Mouse (Mus musculus): Measurements from ENCODE around the gene Pimreg. TPM values are rescaled to one million over a fixed set of nuclear protein-coding genes. Genes with fewer than 3 reads are reported as not detected.

The Pimreg gene
- polyA plus RNA-seq, 1 experiment from 2014 or later = 80.9 TPM

- Histone ChIP-seq H3K9ac (replicated peaks) (no peak overlapping the region), H3K27me3 (no peaks in the 10 kb centered on the region), H3K4me1 (peaks cover 58% of the 10 kb centered on the region), H3K27ac (replicated peaks) (no peak overlapping the region), H3K4me3 (no peak overlapping the region), H3K4me2 (replicated peaks) (no peak overlapping the region), H3K36me3 (no peaks in the 10 kb centered on the region), H3K9me3 (no peaks in the 10 kb centered on the region)
- no peak for ATAC-seq (replicated peaks)
- WGBS = 16% methylated on average over 4 of the region's 4 CpGs
These were observed 27.2 kb upstream of the Pimreg start for GRCm38 (mm10) chr11:72014674-72015073.

GRCm38 (mm10) chr11:72016518-72017252, 25.1 kb upstream of the Pimreg start:
- 76% methylated on average over 13 of the region's 13 CpGs for WGBS
- 0 out of 2 replicates have a peak overlapping the region, but pooled peaks have one; percentile 24 for H3K27ac ChIP-seq (replicated peaks)
- no peak for ATAC-seq (replicated peaks)

GRCm38 (mm10) chr11:72017253-72017601, 24.6 kb upstream of the Pimreg start:
- 42% methylated on average over 9 of the region's 9 CpGs for WGBS
- no peak overlapping the region for H3K4me2 ChIP-seq (replicated peaks)
- H3K36me3 ChIP-seq = no peaks in the 10 kb centered on the region
- ATAC-seq (replicated peaks) = no peak
- no peaks in the 10 kb centered on the region for H3K27me3 ChIP-seq
- 0 out of 2 replicates have a peak overlapping the region, but pooled peaks have one; percentile 24 for H3K27ac ChIP-seq (replicated peaks)
- peaks cover 33% of the 10 kb centered on the region for H3K4me1 ChIP-seq
- no peak overlapping the region for H3K9ac ChIP-seq (replicated peaks)
- H3K9me3 ChIP-seq = no peaks in the 10 kb centered on the region
- H3K4me3 ChIP-seq = no peak overlapping the region

More at GRCm38 (mm10) chr11:72016518-72017252, 25.1 kb upstream of the Pimreg start:
- peaks cover 38% of the 10 kb centered on the region for H3K4me1 ChIP-seq
- no peak overlapping the region for H3K9ac ChIP-seq (replicated peaks)
- H3K27me3 ChIP-seq = no peaks in the 10 kb centered on the region
- no peak overlapping the region for H3K4me2 ChIP-seq (replicated peaks)
- no peaks in the 10 kb centered on the region for H3K36me3 ChIP-seq
- H3K4me3 ChIP-seq = no peak overlapping the region
- no peaks in the 10 kb centered on the region for H3K9me3 ChIP-seq

DNA sequence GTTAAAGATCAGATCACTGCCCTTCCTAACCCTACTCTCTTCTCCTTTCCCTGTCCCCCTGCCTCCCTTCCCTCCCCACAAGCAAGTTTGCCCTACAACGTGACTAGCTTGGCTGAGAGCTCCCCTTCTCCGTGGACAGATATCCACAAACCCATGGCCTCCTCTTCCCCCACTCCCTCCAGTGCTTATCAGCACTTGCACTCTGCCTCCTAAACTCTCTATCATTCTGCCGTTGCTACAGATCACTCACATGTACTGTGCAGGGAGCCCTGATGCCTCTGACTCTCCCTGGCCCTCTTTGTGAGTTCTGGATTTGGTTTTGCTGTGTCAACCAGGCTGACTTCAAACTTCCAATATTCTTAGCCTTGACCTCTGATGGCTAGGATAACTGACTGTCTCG, 20.8 kb upstream of the Pimreg start:
- 79% methylated on average over 4 of the region's 4 CpGs for WGBS

DNA sequence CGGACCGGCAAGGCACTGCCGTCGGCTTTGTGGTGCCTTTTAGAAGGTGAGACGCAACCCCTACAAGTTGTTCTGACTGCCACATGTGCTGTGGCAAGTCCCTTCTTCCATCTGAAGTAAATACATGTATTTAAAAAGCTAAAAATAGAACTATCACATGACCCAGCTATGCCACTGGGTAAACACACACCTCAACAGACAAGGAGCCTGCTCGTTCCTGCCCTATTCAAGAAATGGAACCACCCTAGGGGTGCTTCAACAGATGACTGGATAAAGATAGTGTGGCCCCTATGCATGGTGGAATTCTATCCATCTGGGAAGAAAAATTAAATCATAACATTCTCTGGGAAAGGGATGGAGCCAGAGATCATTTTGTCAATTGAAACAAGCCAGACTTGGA, 19.0 kb upstream of the Pimreg start:
- no peaks in the 10 kb centered on the region for H3K9me3 ChIP-seq
- no peak overlapping the region; the same call in 1 of the 2 replicates for H3K27ac ChIP-seq (replicated peaks)

More for the DNA sequence above, 20.8 kb upstream of the Pimreg start:
- H3K4me1 ChIP-seq = peaks cover 28% of the 10 kb centered on the region
- no peaks in the 10 kb centered on the region for H3K9me3 ChIP-seq
- no peak overlapping the region for H3K4me2 ChIP-seq (replicated peaks)
- no peak for ATAC-seq (replicated peaks)
- no peak overlapping the region for H3K9ac ChIP-seq (replicated peaks)
- no peak overlapping the region for H3K4me3 ChIP-seq
- no peak overlapping the region for H3K27ac ChIP-seq (replicated peaks)
- no peaks in the 10 kb centered on the region for H3K36me3 ChIP-seq
- no peaks in the 10 kb centered on the region for H3K27me3 ChIP-seq

GRCm38 (mm10) chr11:72023581-72023980, 18.3 kb upstream of the Pimreg start:
- Histone ChIP-seq H3K4me3 (no peak overlapping the region), H3K27ac (replicated peaks) (no peak overlapping the region; the same call in 1 of the 2 replicates)
- 22% methylated on average over 10 of the region's 10 CpGs for WGBS

More for the DNA sequence above, 19.0 kb upstream of the Pimreg start:
- WGBS = 83% methylated on average over 6 of the region's 6 CpGs
- Histone ChIP-seq H3K4me3 (no peak overlapping the region), H3K36me3 (no peaks in the 10 kb centered on the region), H3K9ac (replicated peaks) (no peak overlapping the region), H3K4me1 (peaks cover 20% of the 10 kb centered on the region), H3K27me3 (no peaks in the 10 kb centered on the region), H3K4me2 (replicated peaks) (no peak overlapping the region)
- no peak for ATAC-seq (replicated peaks)

DNA sequence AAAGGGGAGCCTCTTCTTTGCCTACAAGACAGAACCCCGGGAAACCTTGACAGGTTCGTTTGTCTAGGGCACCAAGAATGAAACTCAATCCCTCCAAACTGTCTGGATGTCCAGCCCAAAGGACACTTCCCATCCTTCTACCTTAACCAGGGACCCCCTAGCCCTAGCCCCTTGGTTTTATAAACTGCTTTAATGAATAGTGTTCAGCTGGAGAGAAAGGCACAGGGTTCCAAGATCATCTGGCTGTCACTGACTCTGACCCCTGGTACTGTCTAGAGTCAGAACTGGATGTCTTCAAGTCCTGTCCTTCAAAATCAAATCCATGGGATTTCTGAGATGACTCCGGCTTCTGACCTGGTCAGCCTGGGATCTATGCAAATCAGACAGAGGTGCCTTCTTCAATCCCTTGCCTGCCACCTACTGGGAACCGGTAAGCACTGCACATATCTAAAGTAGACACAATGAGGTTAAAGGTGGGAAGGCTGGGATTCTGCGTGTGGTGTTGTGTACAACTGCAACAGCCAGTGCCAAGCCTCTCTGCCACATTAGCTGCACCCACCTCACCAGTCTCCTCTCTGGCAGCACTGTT, 17.5 kb upstream of the Pimreg start:
- H3K4me2 ChIP-seq (replicated peaks) = no peak overlapping the region
- no peak overlapping the region for H3K4me3 ChIP-seq
- no peaks in the 10 kb centered on the region for H3K27me3 ChIP-seq
- 18% methylated on average over 5 of the region's 5 CpGs for WGBS
- no peaks in the 10 kb centered on the region for H3K36me3 ChIP-seq
- H3K27ac ChIP-seq (replicated peaks) = no peak overlapping the region; the same call in 1 of the 2 replicates
- no peak overlapping the region for H3K9ac ChIP-seq (replicated peaks)
- no peaks in the 10 kb centered on the region for H3K9me3 ChIP-seq
- H3K4me1 ChIP-seq = peaks cover 13% of the 10 kb centered on the region
- peak; percentile 47; the same call in 1 of the 2 replicates for ATAC-seq (replicated peaks)

More at GRCm38 (mm10) chr11:72023581-72023980, 18.3 kb upstream of the Pimreg start:
- Histone ChIP-seq H3K4me1 (peaks cover 13% of the 10 kb centered on the region), H3K4me2 (replicated peaks) (no peak overlapping the region), H3K27me3 (no peaks in the 10 kb centered on the region), H3K36me3 (no peaks in the 10 kb centered on the region), H3K9me3 (no peaks in the 10 kb centered on the region), H3K9ac (replicated peaks) (no peak overlapping the region)
- ATAC-seq (replicated peaks) = no peak

DNA sequence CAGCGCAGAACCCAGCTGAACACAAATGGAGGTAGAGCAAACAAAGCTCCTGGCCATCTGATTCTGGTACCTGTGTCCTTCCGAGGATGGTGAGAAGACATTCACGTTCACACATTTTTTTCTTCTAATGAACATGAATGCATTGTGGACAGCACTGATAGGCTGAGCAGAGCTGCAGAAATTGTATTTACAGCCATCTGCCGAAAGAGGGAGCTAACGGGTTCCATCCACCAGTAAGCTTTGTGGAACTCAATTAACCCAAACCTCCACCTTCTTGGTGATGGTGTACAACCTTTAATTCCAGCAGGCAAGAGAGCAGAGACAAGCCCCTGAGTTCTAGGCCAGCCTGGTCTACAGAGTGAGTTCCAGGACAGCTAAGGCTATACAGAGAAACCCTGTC, 16.0 kb upstream of the Pimreg start:
- no peak for ATAC-seq (replicated peaks)
- Histone ChIP-seq H3K27me3 (no peaks in the 10 kb centered on the region), H3K4me3 (no peak overlapping the region), H3K9ac (replicated peaks) (no peak overlapping the region), H3K27ac (replicated peaks) (no peak overlapping the region), H3K36me3 (no peaks in the 10 kb centered on the region), H3K4me2 (replicated peaks) (no peak overlapping the region), H3K9me3 (no peaks in the 10 kb centered on the region), H3K4me1 (peaks cover 23% of the 10 kb centered on the region)
- 32% methylated on average over 5 of the region's 5 CpGs for WGBS

GRCm38 (mm10) chr11:72026516-72026915, 15.3 kb upstream of the Pimreg start:
- no peak overlapping the region for H3K27ac ChIP-seq (replicated peaks)
- H3K4me1 ChIP-seq = peaks cover 23% of the 10 kb centered on the region
- no peak overlapping the region for H3K4me3 ChIP-seq
- H3K27me3 ChIP-seq = no peaks in the 10 kb centered on the region
- no peaks in the 10 kb centered on the region for H3K9me3 ChIP-seq
- no peak for ATAC-seq (replicated peaks)
- H3K36me3 ChIP-seq = no peaks in the 10 kb centered on the region
- no peak overlapping the region for H3K9ac ChIP-seq (replicated peaks)
- no peak overlapping the region for H3K4me2 ChIP-seq (replicated peaks)
- 84% methylated on average over 9 of the region's 9 CpGs for WGBS

- Histone ChIP-seq H3K27me3 (no peaks in the 10 kb centered on the region), H3K4me2 (replicated peaks) (no peak overlapping the region), H3K4me3 (no peak overlapping the region), H3K36me3 (no peaks in the 10 kb centered on the region), H3K9me3 (no peaks in the 10 kb centered on the region), H3K27ac (replicated peaks) (no peak overlapping the region), H3K4me1 (peaks cover 23% of the 10 kb centered on the region), H3K9ac (replicated peaks) (no peak overlapping the region)
- no peak for ATAC-seq (replicated peaks)
- WGBS = 84% methylated on average over 9 of the region's 9 CpGs
These were observed 14.0 kb upstream of the Pimreg start for GRCm38 (mm10) chr11:72027836-72028235.

DNA sequence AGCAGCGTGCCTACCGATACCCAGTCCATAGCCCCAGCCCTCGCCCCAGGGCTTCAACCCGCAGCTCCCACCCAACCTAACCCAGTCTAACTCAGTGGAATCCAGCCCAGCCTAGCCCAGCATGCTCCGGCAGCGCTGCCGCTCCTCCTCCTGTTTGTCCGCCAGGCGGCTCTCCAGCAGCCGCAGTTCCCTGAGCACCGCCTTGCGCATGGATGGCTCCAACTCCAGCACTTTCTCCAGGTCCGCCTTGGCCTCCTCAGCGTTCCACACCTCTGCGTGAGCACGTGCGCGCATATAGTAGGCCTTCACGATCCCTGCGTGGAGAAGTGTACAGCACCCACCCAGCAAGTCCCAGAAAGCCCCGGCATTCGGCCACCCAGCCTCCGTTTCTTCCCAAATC, 12.7 kb upstream of the Pimreg start:
- Histone ChIP-seq H3K4me2 (replicated peaks) (no peak overlapping the region), H3K4me1 (peaks cover 15% of the 10 kb centered on the region), H3K9ac (replicated peaks) (no peak overlapping the region), H3K9me3 (no peaks in the 10 kb centered on the region), H3K27ac (replicated peaks) (no peak overlapping the region), H3K27me3 (no peaks in the 10 kb centered on the region), H3K36me3 (no peaks in the 10 kb centered on the region), H3K4me3 (no peak overlapping the region)
- peak; percentile 21; the same call in 1 of the 2 replicates for ATAC-seq (replicated peaks)
- 19% methylated on average over 23 of the region's 23 CpGs for WGBS

DNA sequence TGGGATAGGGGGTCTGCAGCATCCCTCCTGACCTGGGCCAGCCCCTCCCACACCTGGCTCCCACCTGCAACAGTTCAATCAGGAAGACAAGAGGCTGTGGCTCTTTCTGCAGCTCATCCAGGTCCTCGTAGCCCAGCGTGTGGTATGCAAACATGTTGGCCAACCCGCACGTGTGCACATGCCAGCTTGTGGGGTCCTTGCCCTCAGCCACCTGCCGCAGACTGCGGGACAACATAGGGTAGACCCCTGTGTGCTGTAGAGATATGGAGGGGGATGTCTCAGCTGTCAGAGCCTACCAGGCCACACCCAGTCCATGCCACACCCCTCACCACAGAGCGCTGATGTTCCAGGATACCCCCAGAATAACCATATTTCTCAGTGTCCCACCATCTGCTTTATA, 10.5 kb upstream of the Pimreg start:
- 90% methylated on average over 7 of the region's 7 CpGs for WGBS
- H3K9me3 ChIP-seq = no peaks in the 10 kb centered on the region
- H3K36me3 ChIP-seq = no peaks in the 10 kb centered on the region
- no peak overlapping the region for H3K4me3 ChIP-seq
- H3K4me2 ChIP-seq (replicated peaks) = no peak overlapping the region
- no peak for ATAC-seq (replicated peaks)
- H3K27me3 ChIP-seq = no peaks in the 10 kb centered on the region
- no peak overlapping the region for H3K27ac ChIP-seq (replicated peaks)
- H3K4me1 ChIP-seq = peaks cover 13% of the 10 kb centered on the region; the same call in 1 of the 2 replicates
- no peak overlapping the region for H3K9ac ChIP-seq (replicated peaks)
